Mouse (Mus musculus): Measurements from ENCODE around the gene Ank.

The Ank gene

GRCm38 (mm10) chr15:27576886-27577285 lies 110.4 kb downstream of the Ank start:
- DNase-seq (ENCODE audit: low spot score) = no peak

- DNase-seq (ENCODE audit: low spot score) = no peak
Observed at GRCm38 (mm10) chr15:27577915-27578780, 111.7 kb downstream of the Ank start.

- DNase-seq (ENCODE audit: low spot score) = no peak
Observed at GRCm38 (mm10) chr15:27578918-27579317, 112.4 kb downstream of the Ank start.

GRCm38 (mm10) chr15:27579853-27580252 lies 113.4 kb downstream of the Ank start:
- no peak for DNase-seq (ENCODE audit: low spot score)

GRCm38 (mm10) chr15:27580771-27581170 lies 114.3 kb downstream of the Ank start:
- DNase-seq (ENCODE audit: low spot score) = no peak

- DNase-seq (ENCODE audit: low spot score) = no peak
Observed at GRCm38 (mm10) chr15:27581640-27582039, 115.2 kb downstream of the Ank start.

- DNase-seq (ENCODE audit: low spot score) = no peak
Observed at GRCm38 (mm10) chr15:27582428-27582827, 116.0 kb downstream of the Ank start.

GRCm38 (mm10) chr15:27583042-27583441 lies 116.6 kb downstream of the Ank start:
- DNase-seq (ENCODE audit: low spot score) = peak; percentile 46

GRCm38 (mm10) chr15:27583620-27584019 lies 117.1 kb downstream of the Ank start:
- DNase-seq (ENCODE audit: low spot score) = no peak

- DNase-seq (ENCODE audit: low spot score) = no peak
Observed at GRCm38 (mm10) chr15:27585466-27586092, 119.1 kb downstream of the Ank start.

- no peak for DNase-seq (ENCODE audit: low spot score)
Observed at GRCm38 (mm10) chr15:27586093-27586480, 119.6 kb downstream of the Ank start.

GRCm38 (mm10) chr15:27588087-27588826 lies 121.8 kb downstream of the Ank start:
- no peak for DNase-seq (ENCODE audit: low spot score)

- no peak for DNase-seq (ENCODE audit: low spot score)
Observed at GRCm38 (mm10) chr15:27590812-27591211, 124.3 kb downstream of the Ank start.

GRCm38 (mm10) chr15:27592620-27593320 lies 126.3 kb downstream of the Ank start:
- DNase-seq (ENCODE audit: low spot score) = no peak

- no peak for DNase-seq (ENCODE audit: low spot score)
Observed at GRCm38 (mm10) chr15:27593717-27594116, 127.2 kb downstream of the Ank start.

GRCm38 (mm10) chr15:27594973-27595372 lies 128.5 kb downstream of the Ank start:
- no peak for DNase-seq (ENCODE audit: low spot score)

- no peak for DNase-seq (ENCODE audit: low spot score)
Observed at GRCm38 (mm10) chr15:27595560-27595959, 129.1 kb downstream of the Ank start.

GRCm38 (mm10) chr15:27596463-27597140 lies 130.1 kb downstream of the Ank start:
- DNase-seq (ENCODE audit: low spot score) = no peak

GRCm38 (mm10) chr15:27597516-27597915 lies 131.0 kb downstream of the Ank start:
- no peak for DNase-seq (ENCODE audit: low spot score)

- DNase-seq (ENCODE audit: low spot score) = no peak
Observed at GRCm38 (mm10) chr15:27598786-27599385, 132.4 kb downstream of the Ank start.

- DNase-seq (ENCODE audit: low spot score) = no peak
Observed at GRCm38 (mm10) chr15:27600524-27600923, 134.0 kb downstream of the Ank start.
